Comparison of ENCODE assay signal across 8 mouse cellular contexts in genomic region chr5:143633558-143633871, GRCm38 (mm10). TPM values are rescaled to one million over a fixed set of nuclear protein-coding genes. Genes with fewer than 3 reads are reported as not detected.
DNase-seq lines count a peak whose midpoint lies in the region; ATAC-seq and TF ChIP-seq lines count a peak whose summit lies in the region.

No protein-coding gene starts in this region.

- H3K79me2 ChIP-seq in myocyte (ENCODE audit: control insufficient read depth, insufficient read depth) = peaks cover 81% of the 10 kb centered on the region

- TF ChIP-seq CTCF in lung, embryonic 14.5 days (IDR thresholded peaks at IDR 0.05; ENCODE audit: low read depth) = no peak

- no peak overlapping the region for H3K4me3 ChIP-seq in lung, embryonic 14.5 days (ENCODE audit: low read depth, low read length)
- H3K4me3 ChIP-seq in embryonic facial prominence, embryonic 10.5 days = peak overlapping the region; percentile 27; the same call in 1 of the 2 replicates
- no peak overlapping the region for H3K4me3 ChIP-seq in intestine, embryonic 14.5 days (ENCODE audit: low read depth, low read length)
- no peak overlapping the region for H3K4me3 ChIP-seq in myocyte

- peaks cover 24% of the 10 kb centered on the region for H3K4me1 ChIP-seq in lung, embryonic 14.5 days (ENCODE audit: insufficient read depth)
- H3K4me1 ChIP-seq in embryonic facial prominence, embryonic 10.5 days = peaks cover 74% of the 10 kb centered on the region
- peaks cover 50% of the 10 kb centered on the region for H3K4me1 ChIP-seq in intestine, embryonic 14.5 days (replicated peaks; ENCODE audit: control insufficient read depth, insufficient read depth, low read length)

- no peak for TF ChIP-seq POLR2A in myocyte (IDR thresholded peaks at IDR 0.05; ENCODE audit: insufficient read length, low read depth)

- no peak overlapping the region for H3K9ac ChIP-seq in lung, embryonic 14.5 days
- H3K9ac ChIP-seq in intestine, embryonic 14.5 days (ENCODE audit: low read length) = no peak overlapping the region

- ATAC-seq in lung, embryonic 14.5 days (ENCODE audit: insufficient read depth) = 0 out of 2 replicates have a peak, but pooled peaks have one; percentile 50
- no peak for ATAC-seq in intestine, embryonic 14.5 days (replicated peaks; ENCODE audit: low FRiP score, low TSS enrichment, low read depth)

- no peak for DNase-seq in lung, embryonic 14.5 days
- no peak for DNase-seq in lung, postnatal 25 days (ENCODE audit: low spot score)
- peak; percentile 33 for DNase-seq in embryonic facial prominence, embryonic 10.5 days (ENCODE audit: low spot score)
- no peak for DNase-seq in intestine, embryonic 14.5 days (ENCODE audit: low spot score)
- no peak for DNase-seq in embryo, embryonic 10 days (ENCODE audit: low spot score)
- DNase-seq in kidney, adult 11 months = no peak
- no peak for DNase-seq in retina, embryonic 14.5 days (ENCODE audit: low spot score)

- peak overlapping the region; percentile 27 for H3K4me2 ChIP-seq in lung, embryonic 14.5 days
- peak overlapping the region; percentile 18; the same call in 1 of the 2 replicates for H3K4me2 ChIP-seq in intestine, embryonic 14.5 days (ENCODE audit: low read length)
- peak overlapping the region; percentile 66 for H3K4me2 ChIP-seq in myocyte (ENCODE audit: low read depth)

- peak overlapping the region; percentile 66; the same call in 1 of the 2 replicates for H3K27ac ChIP-seq in lung, embryonic 14.5 days (ENCODE audit: low read depth)
- H3K27ac ChIP-seq in embryonic facial prominence, embryonic 10.5 days (replicated peaks) = peak overlapping the region; percentile 67
- peak overlapping the region; percentile 79 for H3K27ac ChIP-seq in intestine, embryonic 14.5 days (ENCODE audit: low read depth)

- H3K36me3 ChIP-seq in lung, embryonic 14.5 days (ENCODE audit: insufficient read depth) = no peaks in the 10 kb centered on the region
- 0 out of 2 replicates have a peak, but pooled peaks cover 9% of the 10 kb centered on the region for H3K36me3 ChIP-seq in embryonic facial prominence, embryonic 10.5 days (replicated peaks)
- no peaks in the 10 kb centered on the region for H3K36me3 ChIP-seq in intestine, embryonic 14.5 days (ENCODE audit: control insufficient read depth, insufficient read depth, low read length)
- no peaks in the 10 kb centered on the region for H3K36me3 ChIP-seq in myocyte (ENCODE audit: control insufficient read depth, insufficient read depth)

- H3ac ChIP-seq in myocyte (ENCODE audit: control insufficient read depth, insufficient read length) = no peak overlapping the region

- WGBS in lung, embryonic 14.5 days = 35% methylated on average over 5 of the region's 5 CpGs
- WGBS in embryonic facial prominence, embryonic 10.5 days = 30% methylated on average over 5 of the region's 5 CpGs
- WGBS in intestine, embryonic 14.5 days = 25% methylated on average over 5 of the region's 5 CpGs

- H3K27me3 ChIP-seq in lung, embryonic 14.5 days (ENCODE audit: insufficient read depth, low read length) = no peaks in the 10 kb centered on the region
- H3K27me3 ChIP-seq in embryonic facial prominence, embryonic 10.5 days (replicated peaks; ENCODE audit: low read depth, poor library complexity, severe bottlenecking) = no peaks in the 10 kb centered on the region
- H3K27me3 ChIP-seq in intestine, embryonic 14.5 days (replicated peaks; ENCODE audit: control insufficient read depth, insufficient read depth, low read length) = no peaks in the 10 kb centered on the region
- no peaks in the 10 kb centered on the region for H3K27me3 ChIP-seq in myocyte (ENCODE audit: control insufficient read depth, insufficient read depth, insufficient read length)

- H3K9me3 ChIP-seq in lung, embryonic 14.5 days (ENCODE audit: low read depth, low read length) = 0 out of 2 replicates have a peak, but pooled peaks cover 4% of the 10 kb centered on the region
- peaks cover 3% of the 10 kb centered on the region; the same call in 1 of the 2 replicates for H3K9me3 ChIP-seq in embryonic facial prominence, embryonic 10.5 days
- H3K9me3 ChIP-seq in intestine, embryonic 14.5 days (ENCODE audit: control insufficient read depth, low read length) = peaks cover 3% of the 10 kb centered on the region; the same call in 1 of the 2 replicates

TF ChIP-seq in myocyte, 11 proteins besides CTCF, POLR2A, EP300 and RAD21:
- TF ChIP-seq TCF12 (IDR thresholded peaks at IDR 0.05; ENCODE audit: insufficient read depth, poor library complexity, severe bottlenecking) (no peak), MAX (IDR thresholded peaks at IDR 0.05; ENCODE audit: low read depth) (no peak), MYOD1 (IDR thresholded peaks at IDR 0.05; ENCODE audit: control insufficient read depth in 1 of 3, insufficient read length in 2 of 3, low read depth in 2 of 3) (no peak), E2F4 (IDR thresholded peaks at IDR 0.05; ENCODE audit: insufficient read depth) (no peak), CEBPB (IDR thresholded peaks at IDR 0.05; ENCODE audit: insufficient read depth, poor library complexity, severe bottlenecking) (no peak), REST (IDR thresholded peaks at IDR 0.05; ENCODE audit: insufficient read depth, insufficient read length) (no peak), MYOG (IDR thresholded peaks at IDR 0.05; ENCODE audit: control insufficient read depth in 1 of 3, insufficient read depth in 1 of 3, insufficient read length in 2 of 3, low read depth in 2 of 3) (no peak), SRF (IDR thresholded peaks at IDR 0.05; ENCODE audit: control insufficient read depth, insufficient read length, low read depth) (no peak), USF1 (IDR thresholded peaks at IDR 0.05; ENCODE audit: low read depth) (no peak), POLR2AphosphoS2 (IDR thresholded peaks at IDR 0.05; ENCODE audit: insufficient read length, low read depth) (no peak), TCF3 (IDR thresholded peaks at IDR 0.05; ENCODE audit: insufficient read length, low read depth) (no peak)

RNA-seq across cellular contexts. Expression of gene Cyth3, which starts 11.3 kb away (rescaled TPM):
- 48.3 and 52.0 TPM in 2 replicates for polyA plus RNA-seq in lung, embryonic 14.5 days (2014; fragmentation: Nextera tagmentation; extraction: Ambion mirVana)
- 40.4 and 48.1 TPM in 2 replicates for polyA plus RNA-seq in embryonic facial prominence, embryonic 10.5 days (2016; fragmentation: Nextera tagmentation; extraction: Ambion mirVana)
- polyA plus RNA-seq in intestine, embryonic 14.5 days (2014; fragmentation: Nextera tagmentation; extraction: Ambion mirVana) = 51.6 and 52.2 TPM in 2 replicates
- polyA plus RNA-seq in myocyte (2012; fragmentation: generic; extraction: Trizol) = 18.5 TPM
